Mouse (Mus musculus): ENCODE data around the gene Txndc8. TPM values are rescaled to one million over a fixed set of nuclear protein-coding genes. Genes with fewer than 3 reads are reported as not detected.
A peak's percentile ranks its signal among the peaks of the same experiment; 100 is the strongest.

Gene Txndc8
- polyA plus RNA-seq, 1 experiment from 2014 or later: not detected

- Histone ChIP-seq H3K36me3 (ENCODE audit: control insufficient read depth, insufficient read depth, low read length) (no peaks in the 10 kb centered on the region), H3K4me1 (replicated peaks; ENCODE audit: control insufficient read depth, insufficient read depth, low read length) (no peaks in the 10 kb centered on the region), H3K27ac (ENCODE audit: low read depth) (no peak overlapping the region), H3K9me3 (ENCODE audit: control insufficient read depth, low read length) (no peaks in the 10 kb centered on the region), H3K9ac (ENCODE audit: low read length) (0 out of 2 replicates have a peak overlapping the region, but pooled peaks have one; percentile 8), H3K4me3 (ENCODE audit: low read depth, low read length) (0 out of 2 replicates have a peak overlapping the region, but pooled peaks have one; percentile 0), H3K4me2 (ENCODE audit: low read length) (peak overlapping the region; percentile 43), H3K27me3 (replicated peaks; ENCODE audit: control insufficient read depth, insufficient read depth, low read length) (no peaks in the 10 kb centered on the region)
- DNase-seq (ENCODE audit: low spot score) (peak; percentile 53), ATAC-seq (replicated peaks; ENCODE audit: low FRiP score, low TSS enrichment, low read depth) (no peak)
- WGBS: 47% methylated on average over 13 of the region's 13 CpGs
Observed at GRCm38 (mm10) chr4:58034663-58035062, 25.7 kb upstream of the Txndc8 start.

GRCm38 (mm10) chr4:58032714-58033113 lies 23.8 kb upstream of the Txndc8 start:
- Histone ChIP-seq H3K9me3 (ENCODE audit: control insufficient read depth, low read length) (no peaks in the 10 kb centered on the region), H3K4me1 (replicated peaks; ENCODE audit: control insufficient read depth, insufficient read depth, low read length) (no peaks in the 10 kb centered on the region), H3K4me2 (ENCODE audit: low read length) (no peak overlapping the region), H3K27me3 (replicated peaks; ENCODE audit: control insufficient read depth, insufficient read depth, low read length) (no peaks in the 10 kb centered on the region), H3K27ac (ENCODE audit: low read depth) (no peak overlapping the region), H3K36me3 (ENCODE audit: control insufficient read depth, insufficient read depth, low read length) (no peaks in the 10 kb centered on the region), H3K9ac (ENCODE audit: low read length) (no peak overlapping the region), H3K4me3 (ENCODE audit: low read depth, low read length) (no peak overlapping the region)
- WGBS: 74% methylated on average over 1 of the region's 1 CpGs
- ATAC-seq (replicated peaks; ENCODE audit: low FRiP score, low TSS enrichment, low read depth): no peak
- DNase-seq (ENCODE audit: low spot score): no peak

GRCm38 (mm10) chr4:58003501-58003900 lies 5.4 kb downstream of the Txndc8 start:
- no peaks in the 10 kb centered on the region for H3K4me1 ChIP-seq (replicated peaks; ENCODE audit: control insufficient read depth, insufficient read depth, low read length)
- H3K27me3 ChIP-seq (replicated peaks; ENCODE audit: control insufficient read depth, insufficient read depth, low read length): no peaks in the 10 kb centered on the region
- no peaks in the 10 kb centered on the region for H3K9me3 ChIP-seq (ENCODE audit: control insufficient read depth, low read length)
- H3K27ac ChIP-seq (ENCODE audit: low read depth): no peak overlapping the region
- H3K9ac ChIP-seq (ENCODE audit: low read length): no peak overlapping the region
- H3K36me3 ChIP-seq (ENCODE audit: control insufficient read depth, insufficient read depth, low read length): no peaks in the 10 kb centered on the region
- DNase-seq (ENCODE audit: low spot score) (no peak), ATAC-seq (replicated peaks; ENCODE audit: low FRiP score, low TSS enrichment, low read depth) (no peak)
- WGBS: 63% methylated on average over 3 of the region's 3 CpGs
- no peak overlapping the region for H3K4me3 ChIP-seq (ENCODE audit: low read depth, low read length)
- H3K4me2 ChIP-seq (ENCODE audit: low read length): no peak overlapping the region

GRCm38 (mm10) chr4:57991425-57991824 lies 17.5 kb downstream of the Txndc8 start:
- Histone ChIP-seq H3K4me1 (replicated peaks; ENCODE audit: control insufficient read depth, insufficient read depth, low read length) (no peaks in the 10 kb centered on the region), H3K27me3 (replicated peaks; ENCODE audit: control insufficient read depth, insufficient read depth, low read length) (no peaks in the 10 kb centered on the region), H3K9me3 (ENCODE audit: control insufficient read depth, low read length) (no peaks in the 10 kb centered on the region), H3K9ac (ENCODE audit: low read length) (no peak overlapping the region), H3K4me2 (ENCODE audit: low read length) (no peak overlapping the region), H3K27ac (ENCODE audit: low read depth) (no peak overlapping the region), H3K36me3 (ENCODE audit: control insufficient read depth, insufficient read depth, low read length) (no peaks in the 10 kb centered on the region), H3K4me3 (ENCODE audit: low read depth, low read length) (no peak overlapping the region)
- DNase-seq (ENCODE audit: low spot score) (no peak), ATAC-seq (replicated peaks; ENCODE audit: low FRiP score, low TSS enrichment, low read depth) (no peak)
- 85% methylated on average over 1 of the region's 1 CpGs for WGBS

GRCm38 (mm10) chr4:57974400-57975117 lies 34.4 kb downstream of the Txndc8 start:
- Histone ChIP-seq H3K4me1 (replicated peaks; ENCODE audit: control insufficient read depth, insufficient read depth, low read length) (no peaks in the 10 kb centered on the region), H3K36me3 (ENCODE audit: control insufficient read depth, insufficient read depth, low read length) (no peaks in the 10 kb centered on the region), H3K9me3 (ENCODE audit: control insufficient read depth, low read length) (no peaks in the 10 kb centered on the region), H3K4me2 (ENCODE audit: low read length) (no peak overlapping the region), H3K27ac (ENCODE audit: low read depth) (no peak overlapping the region), H3K27me3 (replicated peaks; ENCODE audit: control insufficient read depth, insufficient read depth, low read length) (no peaks in the 10 kb centered on the region), H3K9ac (ENCODE audit: low read length) (no peak overlapping the region), H3K4me3 (ENCODE audit: low read depth, low read length) (no peak overlapping the region)
- DNase-seq (ENCODE audit: low spot score): peak; percentile 38
- no peak for ATAC-seq (replicated peaks; ENCODE audit: low FRiP score, low TSS enrichment, low read depth)
- whole genome bisulfite sequencing: 86% methylated on average over 6 of the region's 6 CpGs

GRCm38 (mm10) chr4:57973592-57974268 lies 35.2 kb downstream of the Txndc8 start:
- 75% methylated on average over 6 of the region's 6 CpGs for WGBS
- no peak for ATAC-seq (replicated peaks; ENCODE audit: low FRiP score, low TSS enrichment, low read depth)

GRCm38 (mm10) chr4:57970285-57970684 lies 38.6 kb downstream of the Txndc8 start:
- H3K36me3 ChIP-seq (ENCODE audit: control insufficient read depth, insufficient read depth, low read length): no peaks in the 10 kb centered on the region
- H3K27me3 ChIP-seq (replicated peaks; ENCODE audit: control insufficient read depth, insufficient read depth, low read length): no peaks in the 10 kb centered on the region
- H3K27ac ChIP-seq (ENCODE audit: low read depth): no peak overlapping the region
- H3K4me1 ChIP-seq (replicated peaks; ENCODE audit: control insufficient read depth, insufficient read depth, low read length): no peaks in the 10 kb centered on the region
- H3K9ac ChIP-seq (ENCODE audit: low read length): no peak overlapping the region
- DNase-seq (ENCODE audit: low spot score) (no peak), ATAC-seq (replicated peaks; ENCODE audit: low FRiP score, low TSS enrichment, low read depth) (no peak)
- H3K9me3 ChIP-seq (ENCODE audit: control insufficient read depth, low read length): no peaks in the 10 kb centered on the region
- no peak overlapping the region for H3K4me2 ChIP-seq (ENCODE audit: low read length)
- H3K4me3 ChIP-seq (ENCODE audit: low read depth, low read length): no peak overlapping the region

More at GRCm38 (mm10) chr4:57973592-57974268, 35.2 kb downstream of the Txndc8 start:
- no peaks in the 10 kb centered on the region for H3K27me3 ChIP-seq (replicated peaks; ENCODE audit: control insufficient read depth, insufficient read depth, low read length)
- H3K4me2 ChIP-seq (ENCODE audit: low read length): no peak overlapping the region
- no peaks in the 10 kb centered on the region for H3K4me1 ChIP-seq (replicated peaks; ENCODE audit: control insufficient read depth, insufficient read depth, low read length)
- H3K27ac ChIP-seq (ENCODE audit: low read depth): no peak overlapping the region
- H3K9ac ChIP-seq (ENCODE audit: low read length): no peak overlapping the region
- no peaks in the 10 kb centered on the region for H3K9me3 ChIP-seq (ENCODE audit: control insufficient read depth, low read length)
- H3K36me3 ChIP-seq (ENCODE audit: control insufficient read depth, insufficient read depth, low read length): no peaks in the 10 kb centered on the region
- peak; percentile 48 for DNase-seq (ENCODE audit: low spot score)
- no peak overlapping the region for H3K4me3 ChIP-seq (ENCODE audit: low read depth, low read length)

GRCm38 (mm10) chr4:57967195-57967594 lies 41.7 kb downstream of the Txndc8 start:
- no peak overlapping the region for H3K4me3 ChIP-seq (ENCODE audit: low read depth, low read length)
- 44% methylated on average over 3 of the region's 3 CpGs for WGBS
- H3K4me2 ChIP-seq (ENCODE audit: low read length): no peak overlapping the region
- H3K36me3 ChIP-seq (ENCODE audit: control insufficient read depth, insufficient read depth, low read length): no peaks in the 10 kb centered on the region
- no peaks in the 10 kb centered on the region for H3K4me1 ChIP-seq (replicated peaks; ENCODE audit: control insufficient read depth, insufficient read depth, low read length)
- ATAC-seq (replicated peaks; ENCODE audit: low FRiP score, low TSS enrichment, low read depth): no peak
- no peak overlapping the region for H3K27ac ChIP-seq (ENCODE audit: low read depth)
- no peak overlapping the region for H3K9ac ChIP-seq (ENCODE audit: low read length)
- no peaks in the 10 kb centered on the region for H3K9me3 ChIP-seq (ENCODE audit: control insufficient read depth, low read length)
- no peaks in the 10 kb centered on the region for H3K27me3 ChIP-seq (replicated peaks; ENCODE audit: control insufficient read depth, insufficient read depth, low read length)
- DNase-seq (ENCODE audit: low spot score): peak; percentile 37

GRCm38 (mm10) chr4:57965516-57965915 lies 43.4 kb downstream of the Txndc8 start:
- H3K9me3 ChIP-seq (ENCODE audit: control insufficient read depth, low read length): no peaks in the 10 kb centered on the region
- ATAC-seq (replicated peaks; ENCODE audit: low FRiP score, low TSS enrichment, low read depth) (no peak), DNase-seq (ENCODE audit: low spot score) (no peak)
- H3K36me3 ChIP-seq (ENCODE audit: control insufficient read depth, insufficient read depth, low read length): no peaks in the 10 kb centered on the region
- no peak overlapping the region for H3K9ac ChIP-seq (ENCODE audit: low read length)
- H3K27ac ChIP-seq (ENCODE audit: low read depth): no peak overlapping the region
- 93% methylated on average over 4 of the region's 4 CpGs for WGBS
- no peaks in the 10 kb centered on the region for H3K4me1 ChIP-seq (replicated peaks; ENCODE audit: control insufficient read depth, insufficient read depth, low read length)
- H3K4me3 ChIP-seq (ENCODE audit: low read depth, low read length): no peak overlapping the region
- no peaks in the 10 kb centered on the region for H3K27me3 ChIP-seq (replicated peaks; ENCODE audit: control insufficient read depth, insufficient read depth, low read length)
- no peak overlapping the region for H3K4me2 ChIP-seq (ENCODE audit: low read length)

All from intestine, embryonic 14.5 days (tissue).